Mouse (Mus musculus): ENCODE measurements around the gene Rpl29. TPM values are rescaled to one million over a fixed set of nuclear protein-coding genes. Genes with fewer than 3 reads are reported as not detected.
A peak's percentile ranks its signal among the peaks of the same experiment; 100 is the strongest.

Rpl29 gene
- polyA plus RNA-seq, 1 experiment from 2014 or later: 1,207 TPM

- H3K9ac ChIP-seq (ENCODE audit: low read depth, low read length): 0 out of 2 replicates have a peak overlapping the region, but pooled peaks have one; percentile 31
- ATAC-seq (replicated peaks; ENCODE audit: low FRiP score, low read depth) (no peak), DNase-seq (ENCODE audit: low spot score) (peak; percentile 71)
- H3K4me2 ChIP-seq (ENCODE audit: low read length): peak overlapping the region; percentile 90
- no peaks in the 10 kb centered on the region for H3K9me3 ChIP-seq (replicated peaks; ENCODE audit: low read length)
- TF ChIP-seq CTCF (IDR thresholded peaks at IDR 0.05; ENCODE audit: low read depth): no peak
- peaks cover 42% of the 10 kb centered on the region for H3K4me1 ChIP-seq (replicated peaks; ENCODE audit: insufficient read depth, low read length)
- H3K4me3 ChIP-seq (replicated peaks; ENCODE audit: low read depth, low read length): no peak overlapping the region
- H3K27me3 ChIP-seq (ENCODE audit: insufficient read depth, low read length): no peaks in the 10 kb centered on the region
- H3K27ac ChIP-seq: peak overlapping the region; percentile 25; the same call in 1 of the 2 replicates
- 35% methylated on average over 15 of the region's 15 CpGs for WGBS
- H3K36me3 ChIP-seq (ENCODE audit: insufficient read depth, low read length): no peaks in the 10 kb centered on the region
Measured at GRCm38 (mm10) chr9:106456325-106457162, 27.3 kb downstream of the Rpl29 start.

GRCm38 (mm10) chr9:106457163-106457559, 27.9 kb downstream of the Rpl29 start:
- H3K4me1 ChIP-seq (replicated peaks; ENCODE audit: insufficient read depth, low read length): peaks cover 38% of the 10 kb centered on the region
- no peak overlapping the region for H3K4me3 ChIP-seq (replicated peaks; ENCODE audit: low read depth, low read length)
- no peak for ATAC-seq (replicated peaks; ENCODE audit: low FRiP score, low read depth)
- DNase-seq (ENCODE audit: low spot score): no peak
- no peak for TF ChIP-seq CTCF (IDR thresholded peaks at IDR 0.05; ENCODE audit: low read depth)
- WGBS: 48% methylated on average over 9 of the region's 9 CpGs
- H3K9ac ChIP-seq (ENCODE audit: low read depth, low read length): 0 out of 2 replicates have a peak overlapping the region, but pooled peaks have one; percentile 31
- peak overlapping the region; percentile 21; the same call in 1 of the 2 replicates for H3K27ac ChIP-seq
- no peaks in the 10 kb centered on the region for H3K9me3 ChIP-seq (replicated peaks; ENCODE audit: low read length)
- H3K27me3 ChIP-seq (ENCODE audit: insufficient read depth, low read length): no peaks in the 10 kb centered on the region
- peak overlapping the region; percentile 90; the same call in 1 of the 2 replicates for H3K4me2 ChIP-seq (ENCODE audit: low read length)
- H3K36me3 ChIP-seq (ENCODE audit: insufficient read depth, low read length): 0 out of 2 replicates have a peak, but pooled peaks cover 4% of the 10 kb centered on the region

GRCm38 (mm10) chr9:106457920-106458319, 28.7 kb downstream of the Rpl29 start:
- ATAC-seq (replicated peaks; ENCODE audit: low FRiP score, low read depth) (no peak), DNase-seq (ENCODE audit: low spot score) (no peak)
- H3K27ac ChIP-seq: no peak overlapping the region
- peaks cover 5% of the 10 kb centered on the region for H3K36me3 ChIP-seq (ENCODE audit: insufficient read depth, low read length)
- H3K4me3 ChIP-seq (replicated peaks; ENCODE audit: low read depth, low read length): no peak overlapping the region
- H3K4me1 ChIP-seq (replicated peaks; ENCODE audit: insufficient read depth, low read length): peaks cover 32% of the 10 kb centered on the region
- no peak overlapping the region for H3K9ac ChIP-seq (ENCODE audit: low read depth, low read length)
- no peaks in the 10 kb centered on the region for H3K9me3 ChIP-seq (replicated peaks; ENCODE audit: low read length)
- H3K27me3 ChIP-seq (ENCODE audit: insufficient read depth, low read length): no peaks in the 10 kb centered on the region
- no peak overlapping the region for H3K4me2 ChIP-seq (ENCODE audit: low read length)
- WGBS: 75% methylated on average over 5 of the region's 5 CpGs
- TF ChIP-seq CTCF (IDR thresholded peaks at IDR 0.05; ENCODE audit: low read depth): no peak

- ATAC-seq (replicated peaks; ENCODE audit: low FRiP score, low read depth) (no peak), DNase-seq (ENCODE audit: low spot score) (no peak)
- Histone ChIP-seq H3K9me3 (replicated peaks; ENCODE audit: low read length) (no peaks in the 10 kb centered on the region), H3K9ac (ENCODE audit: low read depth, low read length) (no peak overlapping the region), H3K4me3 (replicated peaks; ENCODE audit: low read depth, low read length) (no peak overlapping the region), H3K36me3 (ENCODE audit: insufficient read depth, low read length) (peaks cover 13% of the 10 kb centered on the region), H3K4me1 (replicated peaks; ENCODE audit: insufficient read depth, low read length) (peaks cover 20% of the 10 kb centered on the region), H3K4me2 (ENCODE audit: low read length) (no peak overlapping the region), H3K27me3 (ENCODE audit: insufficient read depth, low read length) (no peaks in the 10 kb centered on the region), H3K27ac (no peak overlapping the region)
- no peak for TF ChIP-seq CTCF (IDR thresholded peaks at IDR 0.05; ENCODE audit: low read depth)
- WGBS: 40% methylated on average over 15 of the region's 15 CpGs
Measured at GRCm38 (mm10) chr9:106459946-106460345, 30.7 kb downstream of the Rpl29 start.

GRCm38 (mm10) chr9:106460401-106461025, 31.3 kb downstream of the Rpl29 start:
- H3K9ac ChIP-seq (ENCODE audit: low read depth, low read length): no peak overlapping the region

GRCm38 (mm10) chr9:106461026-106461415, 31.8 kb downstream of the Rpl29 start:
- Histone ChIP-seq H3K9me3 (replicated peaks; ENCODE audit: low read length) (no peaks in the 10 kb centered on the region), H3K4me3 (replicated peaks; ENCODE audit: low read depth, low read length) (no peak overlapping the region), H3K27ac (no peak overlapping the region), H3K9ac (ENCODE audit: low read depth, low read length) (no peak overlapping the region), H3K4me2 (ENCODE audit: low read length) (no peak overlapping the region), H3K27me3 (ENCODE audit: insufficient read depth, low read length) (no peaks in the 10 kb centered on the region), H3K36me3 (ENCODE audit: insufficient read depth, low read length) (peaks cover 13% of the 10 kb centered on the region), H3K4me1 (replicated peaks; ENCODE audit: insufficient read depth, low read length) (peaks cover 27% of the 10 kb centered on the region)
- ATAC-seq (replicated peaks; ENCODE audit: low FRiP score, low read depth) (no peak), DNase-seq (ENCODE audit: low spot score) (no peak)
- TF ChIP-seq CTCF (IDR thresholded peaks at IDR 0.05; ENCODE audit: low read depth): no peak
- WGBS: 66% methylated on average over 9 of the region's 9 CpGs

More at GRCm38 (mm10) chr9:106460401-106461025, 31.3 kb downstream of the Rpl29 start:
- H3K36me3 ChIP-seq (ENCODE audit: insufficient read depth, low read length): peaks cover 13% of the 10 kb centered on the region
- H3K27ac ChIP-seq: no peak overlapping the region; the same call in 1 of the 2 replicates
- H3K27me3 ChIP-seq (ENCODE audit: insufficient read depth, low read length): no peaks in the 10 kb centered on the region
- TF ChIP-seq CTCF (IDR thresholded peaks at IDR 0.05; ENCODE audit: low read depth): no peak
- H3K4me3 ChIP-seq (replicated peaks; ENCODE audit: low read depth, low read length): no peak overlapping the region
- no peaks in the 10 kb centered on the region for H3K9me3 ChIP-seq (replicated peaks; ENCODE audit: low read length)
- DNase-seq (ENCODE audit: low spot score) (peak; percentile 66), ATAC-seq (replicated peaks; ENCODE audit: low FRiP score, low read depth) (no peak; the same call in 1 of the 2 replicates)
- WGBS: 44% methylated on average over 18 of the region's 18 CpGs
- no peak overlapping the region for H3K4me2 ChIP-seq (ENCODE audit: low read length)
- H3K4me1 ChIP-seq (replicated peaks; ENCODE audit: insufficient read depth, low read length): peaks cover 24% of the 10 kb centered on the region
